Mouse (Mus musculus) heart, embryonic 15.5 days (tissue): Measurements from ENCODE around the gene Fbxl4. TPM values are rescaled to one million over a fixed set of nuclear protein-coding genes. Genes with fewer than 3 reads are reported as not detected.
"Not testable (repeated sequence)": the region's sequence is repeated elsewhere in the genome, so short reads cannot be mapped to it uniquely, and the experiment has no call there.

ENCODE experiments used
- ATAC-seq: fragments of 200-750 bp; cut with Nextera tagmentation; replicated peaks from 2 replicates; pipeline ENCODE4 v1.8.0; 2017; ENCODE audit warnings: low read depth, moderate TSS enrichment; ENCODE audit not compliant: insufficient number of reproducible peaks, insufficient read depth, low FRiP score
- H3K27ac ChIP-seq: fragments of 300-500 bp; sonication (generic); 2 replicates; pipeline ENCODE4 v1.5.1; 2015; ENCODE audit warnings: mild to moderate bottlenecking, inconsistent platforms
- H3K27me3 ChIP-seq: fragments of 300-500 bp; sonication (generic); 2 replicates; pipeline ENCODE4 v1.6.1; 2015; ENCODE audit warnings: inconsistent platforms
- H3K36me3 ChIP-seq: fragments of 300-500 bp; sonication (generic); 2 replicates; pipeline ENCODE4 v1.6.1; 2015; ENCODE audit warnings: mild to moderate bottlenecking, inconsistent platforms
- H3K4me1 ChIP-seq: fragments of 300-500 bp; sonication (generic); replicated peaks from 2 replicates; pipeline ENCODE4 v1.6.1; 2015; ENCODE audit warnings: inconsistent platforms
- H3K4me2 ChIP-seq: fragments of 300-500 bp; sonication (generic); 2 replicates; pipeline ENCODE4 v1.6.1; 2015; ENCODE audit warnings: inconsistent platforms, mild to moderate bottlenecking, moderate library complexity
- H3K4me3 ChIP-seq: fragments of 300-500 bp; sonication (generic); 2 replicates; pipeline ENCODE4 v1.5.1; 2015; ENCODE audit warnings: mild to moderate bottlenecking, inconsistent platforms
- H3K9ac ChIP-seq: fragments of 300-500 bp; sonication (generic); 2 replicates; pipeline ENCODE4 v1.6.1; 2015; ENCODE audit warnings: mild to moderate bottlenecking, inconsistent platforms
- H3K9me3 ChIP-seq: fragments of 300-500 bp; sonication (generic); replicated peaks from 2 replicates; pipeline ENCODE4 v1.6.1; 2016; ENCODE audit warnings: inconsistent platforms
- WGBS: fragments of 180-500 bp; shearing (Covaris S2); methylation state at CpG from one replicate; pipeline ENCODE4 v1.1.7; 2015; ENCODE audit warnings: mixed read lengths; 5-methylcytosine and 5-hydroxymethylcytosine counted together
- polyA plus RNA-seq: library from polyadenylated mRNA; unstranded; fragments of >200 nt; fragmentation: Nextera tagmentation; extraction: Ambion mirVana; gene quantifications from 2 replicates; pipeline ENCODE4 v1.2.1, GENCODE M21; 2015

Fbxl4 gene
- polyA plus RNA-seq, result 10.0 and 11.8 TPM in 2 replicates

GRCm38 (mm10) chr4:22357266-22357930 is at the start of gene Fbxl4:
TSS of gene Fbxl4 (plus strand) at chr4:22357543.
- Histone ChIP-seq H3K27ac (peak within 1 kb of the TSS; percentile 98), H3K4me1 (peaks cover 16% of the 10 kb centered on the region), H3K36me3 (no peaks in the 10 kb centered on the region), H3K9me3 (no peaks in the 10 kb centered on the region), H3K9ac (peak within 1 kb of the TSS; percentile 82), H3K4me3 (peak within 1 kb of the TSS; percentile 74), H3K27me3 (no peaks in the 10 kb centered on the region), H3K4me2 (peak within 1 kb of the TSS; percentile 80)
- WGBS, result 0% methylated on average over 52 of the region's 62 CpGs
- peak; percentile 96 for ATAC-seq

GRCm38 (mm10) chr4:22314564-22314963 is 42.8 kb upstream of the Fbxl4 start:
- no peaks in the 10 kb centered on the region for H3K4me1 ChIP-seq
- no peak overlapping the region for H3K9ac ChIP-seq
- H3K9me3 ChIP-seq, result no peaks in the 10 kb centered on the region
- ATAC-seq, result no peak
- H3K36me3 ChIP-seq, result no peaks in the 10 kb centered on the region
- WGBS, result 78% methylated on average over 3 of the region's 3 CpGs
- no peak overlapping the region for H3K27ac ChIP-seq
- no peaks in the 10 kb centered on the region for H3K27me3 ChIP-seq
- H3K4me3 ChIP-seq, result no peak overlapping the region
- no peak overlapping the region for H3K4me2 ChIP-seq

GRCm38 (mm10) chr4:22342816-22343573 is 14.3 kb upstream of the Fbxl4 start:
- H3K36me3 ChIP-seq, result no peaks in the 10 kb centered on the region
- H3K9me3 ChIP-seq, result no peaks in the 10 kb centered on the region
- WGBS, result 53% methylated on average over 8 of the region's 8 CpGs
- H3K4me1 ChIP-seq, result no peaks in the 10 kb centered on the region
- ATAC-seq, result no peak
- no peak overlapping the region for H3K4me2 ChIP-seq
- H3K27me3 ChIP-seq, result no peaks in the 10 kb centered on the region
- H3K4me3 ChIP-seq, result no peak overlapping the region
- no peak overlapping the region for H3K27ac ChIP-seq
- no peak overlapping the region for H3K9ac ChIP-seq

DNA sequence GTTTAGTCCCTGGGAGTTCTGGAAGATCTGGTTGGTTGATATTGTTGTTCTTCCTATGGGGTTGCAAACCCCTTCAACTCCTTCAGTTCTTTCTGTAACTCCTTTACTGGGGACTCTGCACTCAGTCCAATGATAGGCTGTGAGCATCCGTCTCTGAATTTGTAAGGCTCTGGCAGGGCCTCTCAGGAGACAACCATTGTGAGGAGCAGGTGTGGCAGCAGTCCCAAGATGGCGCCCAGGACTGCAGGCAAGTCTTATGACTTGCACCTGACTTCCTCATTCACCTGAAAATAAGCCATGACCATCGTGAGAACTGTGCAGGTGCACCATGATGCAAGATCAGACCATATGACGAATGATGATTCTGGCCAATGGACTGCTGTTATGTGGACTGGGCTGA is 8.3 kb upstream of the Fbxl4 start:
- H3K9ac ChIP-seq, H3K27ac ChIP-seq, H3K4me3 ChIP-seq, H3K4me2 ChIP-seq, H3K36me3 ChIP-seq, H3K4me1 ChIP-seq, H3K27me3 ChIP-seq, H3K9me3 ChIP-seq, ATAC-seq: not testable (repeated sequence)
- 84% methylated on average over 4 of the region's 4 CpGs for WGBS

DNA sequence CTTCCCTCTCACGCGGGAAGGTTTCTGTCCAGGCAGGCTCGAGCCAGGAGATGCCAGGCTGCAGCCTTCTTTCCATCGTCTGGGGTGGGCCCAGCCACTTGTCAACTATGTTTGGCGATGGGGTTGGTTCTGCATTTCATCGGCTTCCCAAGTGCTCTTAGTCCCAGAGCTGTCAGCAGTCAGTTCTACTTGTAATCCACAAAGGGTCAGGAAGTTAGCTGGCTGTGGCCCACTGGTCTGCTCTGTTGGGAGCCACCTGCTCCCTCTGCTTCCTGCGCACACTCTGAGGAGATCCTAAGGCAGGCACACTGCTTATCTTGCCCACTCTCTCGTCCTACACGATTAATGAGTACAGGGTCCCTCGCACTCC is 573 bp downstream of the Fbxl4 start:
- H3K36me3 ChIP-seq, result no peaks in the 10 kb centered on the region
- H3K4me1 ChIP-seq, result peaks cover 16% of the 10 kb centered on the region
- no peaks in the 10 kb centered on the region for H3K27me3 ChIP-seq
- no peaks in the 10 kb centered on the region for H3K9me3 ChIP-seq
- H3K9ac ChIP-seq, result peak overlapping the region; percentile 82
- no peak; the same call in 1 of the 2 replicates for ATAC-seq
- peak overlapping the region; percentile 80 for H3K4me2 ChIP-seq
- peak overlapping the region; percentile 74 for H3K4me3 ChIP-seq
- H3K27ac ChIP-seq, result peak overlapping the region; percentile 98
- 4% methylated on average over 10 of the region's 10 CpGs for WGBS

DNA sequence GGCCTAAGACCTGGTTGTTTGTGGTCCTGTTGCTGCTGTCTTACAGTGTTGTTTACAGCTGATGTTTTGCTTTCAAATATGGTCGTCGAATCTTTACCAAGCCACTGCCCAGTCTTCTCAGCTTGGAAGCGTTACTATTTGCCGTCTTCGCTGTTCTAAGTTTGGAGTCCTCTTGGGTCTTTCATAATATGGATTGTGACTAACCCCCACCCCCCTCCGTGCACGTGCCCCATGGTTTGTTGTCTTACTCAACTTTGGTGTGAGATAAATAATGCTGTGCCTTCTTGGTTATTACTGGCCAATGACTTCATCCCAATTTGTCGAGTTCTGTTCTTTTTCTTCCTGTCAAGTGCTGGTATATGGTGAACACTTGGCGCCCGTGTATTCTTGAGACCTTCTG is 1.1 kb downstream of the Fbxl4 start:
- H3K9me3 ChIP-seq, result no peaks in the 10 kb centered on the region
- H3K27me3 ChIP-seq, result no peaks in the 10 kb centered on the region
- H3K9ac ChIP-seq, result no peak overlapping the region
- H3K36me3 ChIP-seq, result no peaks in the 10 kb centered on the region
- peak overlapping the region; percentile 80 for H3K4me2 ChIP-seq
- H3K4me1 ChIP-seq, result peaks cover 16% of the 10 kb centered on the region
- ATAC-seq, result no peak
- 68% methylated on average over 10 of the region's 10 CpGs for WGBS
- peak overlapping the region; percentile 74; the same call in 1 of the 2 replicates for H3K4me3 ChIP-seq
- H3K27ac ChIP-seq, result no peak overlapping the region

DNA sequence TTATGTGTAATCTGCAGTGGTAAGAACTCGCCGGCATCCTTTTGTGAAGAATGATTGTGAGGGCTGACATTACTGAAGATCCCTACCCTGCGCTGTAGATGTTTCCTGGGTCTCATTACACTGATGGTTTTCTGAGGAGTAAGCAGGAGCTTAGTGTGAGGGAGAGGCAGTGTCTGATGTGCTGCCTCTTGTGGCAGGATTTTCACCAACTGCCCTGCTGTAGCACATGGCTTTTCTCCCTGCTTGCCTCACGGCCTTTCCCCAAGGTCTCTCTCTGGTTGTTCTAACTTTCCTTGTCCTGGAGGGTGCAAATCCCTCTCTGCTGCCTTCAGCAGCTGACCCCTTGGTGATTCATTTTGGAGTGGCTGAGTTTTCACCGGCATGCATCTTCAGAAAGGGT is 10.0 kb downstream of the Fbxl4 start:
- Histone ChIP-seq H3K4me1 (no peaks in the 10 kb centered on the region), H3K4me2 (no peak overlapping the region), H3K9ac (no peak overlapping the region), H3K27me3 (no peaks in the 10 kb centered on the region), H3K4me3 (no peak overlapping the region), H3K9me3 (no peaks in the 10 kb centered on the region), H3K36me3 (no peaks in the 10 kb centered on the region), H3K27ac (no peak overlapping the region)
- no peak for ATAC-seq
- 48% methylated on average over 5 of the region's 5 CpGs for WGBS

- no peak for ATAC-seq
- 53% methylated on average over 1 of the region's 1 CpGs for WGBS
These were observed 21.2 kb downstream of the Fbxl4 start for GRCm38 (mm10) chr4:22378516-22378915.

GRCm38 (mm10) chr4:22380646-22381045 is 23.3 kb downstream of the Fbxl4 start:
- ATAC-seq, result no peak
- H3K4me1 ChIP-seq, result no peaks in the 10 kb centered on the region

More at GRCm38 (mm10) chr4:22378516-22378915, 21.2 kb downstream of the Fbxl4 start:
- Histone ChIP-seq H3K27ac (no peak overlapping the region), H3K4me3 (no peak overlapping the region), H3K27me3 (no peaks in the 10 kb centered on the region), H3K4me2 (no peak overlapping the region), H3K9me3 (no peaks in the 10 kb centered on the region), H3K4me1 (no peaks in the 10 kb centered on the region), H3K9ac (no peak overlapping the region), H3K36me3 (peaks cover 4% of the 10 kb centered on the region; the same call in 1 of the 2 replicates)

DNA sequence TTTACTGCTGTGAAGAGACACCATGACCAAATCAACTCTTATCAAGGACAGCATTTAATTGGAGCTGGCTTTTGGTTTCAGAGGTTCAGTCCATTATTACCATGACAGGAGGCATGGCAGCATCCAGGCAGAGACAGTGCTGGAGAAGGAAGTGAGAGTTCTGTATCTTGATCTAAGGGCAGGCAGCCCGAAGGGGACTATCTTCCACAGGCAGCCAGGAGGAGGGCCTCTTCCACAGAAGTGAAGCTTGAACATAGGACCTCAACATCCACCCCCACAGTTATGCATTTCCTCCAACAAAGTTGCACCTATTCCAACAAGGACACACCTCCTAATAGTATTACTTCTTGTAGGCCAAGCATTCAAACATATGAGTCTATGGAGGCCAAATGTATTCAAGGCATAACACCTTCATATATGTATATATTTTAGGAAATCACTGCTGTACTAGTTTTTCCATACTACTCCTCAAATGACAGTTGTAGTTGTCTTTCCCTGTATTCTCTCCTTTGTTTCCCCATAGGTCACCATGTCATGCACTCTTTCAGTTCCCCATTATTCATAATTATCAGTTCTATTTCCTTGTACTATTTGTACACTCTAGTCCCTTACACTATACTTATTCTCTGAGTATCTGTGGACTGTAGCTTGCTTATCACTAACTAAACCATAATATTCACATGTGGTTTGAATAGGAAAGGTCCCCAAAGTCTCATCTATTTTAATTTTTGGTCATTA is 26.4 kb downstream of the Fbxl4 start:
- Histone ChIP-seq H3K27me3 (no peaks in the 10 kb centered on the region), H3K36me3 (peaks cover 7% of the 10 kb centered on the region), H3K9ac (no peak overlapping the region), H3K4me1 (no peaks in the 10 kb centered on the region), H3K4me3 (no peak overlapping the region), H3K4me2 (no peak overlapping the region), H3K27ac (no peak overlapping the region), H3K9me3 (no peaks in the 10 kb centered on the region)
- no peak for ATAC-seq
- 90% methylated on average over 1 of the region's 1 CpGs for WGBS

More at GRCm38 (mm10) chr4:22380646-22381045, 23.3 kb downstream of the Fbxl4 start:
- H3K4me3 ChIP-seq, result no peak overlapping the region
- no peaks in the 10 kb centered on the region for H3K9me3 ChIP-seq
- no peak overlapping the region for H3K4me2 ChIP-seq
- H3K27me3 ChIP-seq, result no peaks in the 10 kb centered on the region
- no peak overlapping the region for H3K9ac ChIP-seq
- H3K27ac ChIP-seq, result no peak overlapping the region
- peaks cover 7% of the 10 kb centered on the region for H3K36me3 ChIP-seq
- 62% methylated on average over 6 of the region's 6 CpGs for WGBS

DNA sequence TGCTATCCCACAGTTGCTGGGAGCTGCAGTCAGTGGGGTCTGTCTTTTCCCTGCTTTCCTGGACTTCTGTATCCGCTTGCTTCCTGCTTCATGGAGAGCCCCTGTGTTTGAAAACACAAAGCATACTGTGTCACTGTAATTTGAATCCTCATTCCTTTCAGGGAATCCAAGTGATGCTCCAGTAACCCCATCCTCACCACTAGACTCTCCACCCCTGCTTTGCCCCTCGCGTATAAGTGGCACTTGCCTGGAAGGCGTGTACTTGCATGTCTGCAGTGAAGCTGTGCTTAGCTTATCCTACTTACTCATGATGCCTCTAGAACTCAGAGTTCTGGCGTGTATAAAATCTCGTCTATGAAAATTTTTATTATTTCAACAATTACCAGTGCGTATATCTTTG is 32.7 kb downstream of the Fbxl4 start:
- WGBS, result 62% methylated on average over 7 of the region's 7 CpGs
- ATAC-seq, result no peak

More for the DNA sequence above, 32.7 kb downstream of the Fbxl4 start:
- H3K9me3 ChIP-seq, result no peaks in the 10 kb centered on the region
- no peaks in the 10 kb centered on the region for H3K27me3 ChIP-seq
- no peaks in the 10 kb centered on the region for H3K4me1 ChIP-seq
- H3K4me3 ChIP-seq, result no peak overlapping the region
- no peaks in the 10 kb centered on the region for H3K36me3 ChIP-seq
- H3K27ac ChIP-seq, result no peak overlapping the region
- H3K4me2 ChIP-seq, result no peak overlapping the region
- H3K9ac ChIP-seq, result no peak overlapping the region
